Mouse (Mus musculus): Measurements from ENCODE around the gene Loxl4. TPM values are rescaled to one million over a fixed set of nuclear protein-coding genes. Genes with fewer than 3 reads are reported as not detected.

Loxl4 gene
- total RNA-seq, 4 experiments from 2014 or later = 1.5 to 3.1 (median 2.0) TPM

- DNase-seq = peak; percentile 28
Measured at GRCm38 (mm10) chr19:42608082-42608481, 4.5 kb downstream of the Loxl4 start.

DNA sequence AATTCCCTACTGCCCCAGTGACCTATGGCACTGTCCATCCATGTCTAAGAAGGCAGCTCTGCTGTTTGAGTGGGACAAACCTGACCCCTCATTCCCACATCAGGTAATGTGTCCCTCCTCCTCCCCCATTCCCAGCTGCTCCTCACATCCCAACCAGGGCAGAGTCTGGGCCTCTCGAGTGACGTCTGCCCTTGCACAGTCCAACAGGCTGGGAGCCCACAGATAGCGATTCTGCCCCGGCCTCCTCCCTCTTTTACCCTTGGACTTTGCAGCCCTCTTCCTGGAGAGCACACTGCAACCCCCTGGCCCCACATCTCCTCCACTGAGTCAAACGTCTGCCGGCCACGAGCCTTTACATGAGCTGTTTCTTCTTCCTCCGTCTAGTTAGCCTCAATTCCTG, 10.0 kb downstream of the Loxl4 start:
- no peak for DNase-seq

- DNase-seq = no peak
Measured at GRCm38 (mm10) chr19:42602041-42602440, 10.6 kb downstream of the Loxl4 start.

- peak; percentile 52 for DNase-seq
Measured at GRCm38 (mm10) chr19:42601445-42601844, 11.2 kb downstream of the Loxl4 start.

GRCm38 (mm10) chr19:42600591-42600990, 12.0 kb downstream of the Loxl4 start:
- DNase-seq = no peak

GRCm38 (mm10) chr19:42599891-42600290, 12.7 kb downstream of the Loxl4 start:
- DNase-seq = no peak

DNA sequence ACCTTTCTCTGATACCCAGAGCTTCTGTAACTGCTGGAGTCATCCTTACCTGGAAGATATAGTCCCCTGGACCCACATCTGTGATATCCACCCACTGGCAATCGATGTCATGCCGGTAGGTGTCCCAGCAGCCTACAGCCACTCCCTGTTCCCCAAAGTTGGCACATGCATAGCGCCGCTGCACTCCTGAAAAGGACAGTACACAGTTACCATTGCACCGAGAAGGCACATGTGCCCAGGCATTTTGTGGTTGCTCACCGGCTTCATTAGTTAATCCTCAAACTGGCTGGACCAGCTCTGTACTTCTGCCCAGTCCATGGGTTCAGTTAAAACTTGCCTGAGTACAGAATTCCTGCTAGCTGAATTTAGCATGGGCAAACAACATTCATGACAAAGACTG, 14.7 kb downstream of the Loxl4 start:
- no peak for DNase-seq

DNA sequence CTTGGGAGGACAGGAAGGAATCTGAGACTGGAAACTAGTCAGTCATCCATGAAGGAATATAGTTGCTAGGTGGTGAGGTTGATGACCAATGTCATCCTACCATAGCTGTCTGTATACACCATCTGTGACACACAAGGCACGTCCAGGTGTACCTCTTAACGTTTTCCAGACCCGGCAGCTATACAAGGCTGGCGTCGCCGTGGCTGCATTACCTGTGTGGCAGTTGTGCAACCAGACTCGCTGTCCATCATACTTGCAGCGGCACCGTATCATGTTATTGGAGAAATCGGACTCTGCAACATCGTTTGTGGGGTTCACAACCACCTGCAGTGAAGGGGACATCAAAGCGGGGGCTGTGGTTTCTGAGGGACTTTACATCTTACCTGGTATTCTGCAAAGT, 15.3 kb downstream of the Loxl4 start:
- DNase-seq = no peak

- DNase-seq = no peak
Measured at GRCm38 (mm10) chr19:42595066-42595465, 17.5 kb downstream of the Loxl4 start.

DNA sequence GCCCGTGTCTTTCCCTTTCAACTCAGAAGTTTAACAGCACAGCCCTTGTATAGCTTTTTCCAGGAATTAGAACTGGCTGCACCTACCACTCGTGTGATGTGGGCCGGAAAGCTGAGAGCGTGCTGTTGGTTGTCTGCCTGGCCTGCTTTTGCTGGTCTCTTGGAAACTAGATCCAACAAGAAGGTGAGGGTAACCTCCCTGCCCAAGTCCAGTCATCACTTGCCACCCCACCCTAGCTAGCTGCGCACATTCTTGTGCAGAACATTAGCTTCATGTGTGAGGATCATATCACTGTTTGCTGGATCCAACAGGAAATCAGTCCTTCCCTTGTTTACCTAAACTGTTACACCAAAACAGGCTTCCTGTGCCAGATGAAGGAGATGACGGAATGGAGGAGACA, 19.2 kb downstream of the Loxl4 start:
- no peak for DNase-seq

DNA sequence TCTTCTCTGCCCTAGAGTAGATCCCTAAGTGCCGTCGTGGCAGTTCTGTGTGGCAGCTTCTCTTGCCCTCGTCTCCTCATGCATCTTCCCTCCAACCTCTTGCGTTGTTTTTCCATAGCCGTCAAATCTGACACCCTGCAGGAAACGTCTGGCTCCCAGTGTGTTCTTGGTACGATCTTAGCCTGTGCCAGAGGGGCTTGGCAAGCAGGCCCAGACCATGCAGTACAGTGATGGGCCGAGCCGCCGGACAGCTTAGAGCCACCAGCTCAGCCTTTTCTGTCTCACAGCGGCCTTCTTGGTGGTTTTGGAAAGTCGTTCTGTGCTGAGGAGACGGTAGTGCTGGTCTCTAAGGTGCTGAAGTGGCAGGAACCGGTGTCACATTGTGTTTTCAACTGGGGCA, 21.1 kb downstream of the Loxl4 start:
- no peak for DNase-seq

- no peak for DNase-seq
Measured at GRCm38 (mm10) chr19:42589246-42589645, 23.4 kb downstream of the Loxl4 start.

GRCm38 (mm10) chr19:42587704-42588103, 24.9 kb downstream of the Loxl4 start:
- no peak for DNase-seq

DNA sequence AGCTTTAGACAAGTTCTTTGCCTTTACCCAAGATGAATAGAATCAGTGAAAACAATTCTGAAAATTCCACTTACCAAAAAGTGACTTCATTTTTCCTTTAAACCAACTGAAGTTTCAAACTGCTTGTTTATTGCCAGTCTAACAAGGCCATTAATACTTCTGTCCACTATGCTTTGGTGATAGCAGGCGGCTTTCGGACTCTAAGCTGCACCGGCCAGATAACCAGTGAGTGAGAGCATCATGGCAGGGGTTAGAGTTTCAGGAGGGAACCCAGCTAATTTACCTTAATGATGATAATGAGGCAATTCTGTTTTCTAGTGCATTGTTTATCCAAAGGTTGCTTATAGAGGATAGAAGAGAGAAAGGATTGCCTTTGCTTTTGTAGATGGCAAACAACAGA, 28.4 kb downstream of the Loxl4 start:
- DNase-seq = no peak

DNA sequence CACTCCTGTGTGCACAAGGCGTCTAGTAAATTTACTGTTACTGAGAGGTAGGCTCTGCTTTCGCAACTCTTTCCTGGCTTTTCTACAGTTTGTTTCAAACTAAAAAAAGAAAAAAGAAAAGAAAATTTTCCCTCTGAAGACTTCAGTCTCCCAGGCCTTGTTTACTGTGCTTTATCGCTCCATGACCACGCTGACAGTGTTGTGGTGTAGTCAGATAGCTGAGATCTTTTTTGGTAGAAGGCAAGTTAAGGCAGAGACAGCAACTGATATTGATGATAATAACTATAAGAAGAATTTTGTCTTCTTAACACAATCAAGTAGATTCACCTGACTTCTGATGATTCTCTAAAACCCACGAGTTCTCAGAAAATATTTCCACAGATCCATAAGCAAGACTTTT, 28.9 kb downstream of the Loxl4 start:
- no peak for DNase-seq

DNA sequence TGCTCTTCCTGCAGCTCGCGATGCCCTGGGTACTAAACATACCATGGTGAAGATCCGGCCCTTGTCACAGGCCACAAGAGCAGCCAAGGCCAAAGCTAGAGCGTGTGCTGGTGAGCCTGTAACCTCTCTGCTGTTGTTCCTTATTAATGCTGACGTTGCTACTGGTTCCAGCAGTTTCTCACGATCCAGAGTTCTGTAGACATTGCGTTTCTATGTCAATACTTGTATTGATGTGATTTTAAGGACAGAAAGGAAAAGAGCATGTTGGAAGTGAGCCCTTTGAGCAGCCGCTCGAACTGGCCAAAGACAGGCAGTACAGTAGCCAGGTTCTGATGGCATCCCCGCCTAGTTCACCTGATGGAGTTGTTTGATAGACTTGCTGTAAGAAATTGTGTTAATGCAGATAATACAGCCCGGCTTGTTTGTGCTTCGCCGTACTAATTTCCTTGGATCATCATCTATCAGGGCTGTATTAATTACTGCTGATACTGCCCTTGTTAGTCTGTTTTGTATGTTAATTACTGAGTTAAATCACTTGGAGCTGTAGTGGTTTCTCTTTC, 29.7 kb downstream of the Loxl4 start:
- DNase-seq = no peak

GRCm38 (mm10) chr19:42580701-42581100, 31.9 kb downstream of the Loxl4 start:
- DNase-seq = no peak

DNA sequence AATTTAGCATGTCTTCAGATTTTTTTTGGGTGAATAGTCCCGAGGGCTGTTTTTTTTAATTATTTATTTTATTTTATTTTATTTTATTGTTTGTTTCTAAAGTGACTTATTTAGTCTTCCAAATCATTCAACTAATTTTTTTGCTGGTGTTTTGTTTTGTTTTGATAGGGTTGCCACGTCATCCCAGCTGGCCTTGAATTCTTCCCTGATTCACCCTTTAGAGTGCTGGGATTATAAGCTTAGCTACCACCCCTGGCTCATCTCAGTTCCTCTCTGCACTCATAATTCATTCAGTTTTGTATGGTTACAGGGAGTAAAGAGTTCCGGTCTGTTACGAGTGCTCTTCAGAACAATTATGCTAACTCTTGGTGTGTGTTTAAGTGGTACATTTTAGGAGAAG, 34.0 kb downstream of the Loxl4 start:
- DNase-seq = peak; percentile 29

GRCm38 (mm10) chr19:42576856-42577255, 35.8 kb downstream of the Loxl4 start:
- no peak for DNase-seq

GRCm38 (mm10) chr19:42575317-42575716, 37.3 kb downstream of the Loxl4 start:
- no peak for DNase-seq

DNA sequence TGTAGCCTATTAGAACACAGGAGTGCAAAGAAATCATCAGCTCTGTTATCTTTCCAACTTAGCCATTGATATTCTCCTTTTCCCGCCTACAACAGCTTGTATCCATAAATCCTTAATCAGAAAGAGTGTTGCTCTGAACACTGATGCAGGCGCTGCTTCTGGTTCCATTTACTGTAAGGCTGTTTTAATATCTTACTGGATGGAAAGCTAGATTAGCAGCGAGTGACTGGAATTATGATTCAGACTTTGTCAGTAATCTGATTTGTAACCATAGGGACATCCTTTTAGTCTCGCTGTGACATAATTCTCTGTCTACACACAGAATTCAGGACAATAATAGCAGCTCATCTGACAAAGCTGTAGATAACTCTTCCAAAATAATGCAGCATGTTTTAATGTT, 41.3 kb downstream of the Loxl4 start:
- no peak for DNase-seq

DNA sequence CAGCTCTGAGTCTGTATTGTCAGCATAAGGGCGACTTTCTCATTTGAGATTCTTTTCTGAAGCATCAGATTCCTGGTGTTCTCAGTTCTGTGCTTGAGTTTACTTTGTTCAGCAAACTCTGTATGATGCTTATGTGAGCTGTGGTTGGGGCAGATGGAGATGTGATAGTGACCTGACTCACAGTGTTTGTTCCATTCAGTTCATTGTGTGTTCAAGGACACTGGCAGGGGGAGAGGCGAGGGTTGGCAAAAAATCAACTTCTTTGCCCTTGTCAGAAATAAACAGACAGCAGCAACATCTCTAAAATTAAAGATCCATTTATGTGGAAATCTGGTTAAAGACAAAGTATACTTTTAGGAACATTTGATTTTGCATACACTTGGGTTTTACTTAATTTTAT, 43.5 kb downstream of the Loxl4 start:
- DNase-seq = peak; percentile 52

DNA sequence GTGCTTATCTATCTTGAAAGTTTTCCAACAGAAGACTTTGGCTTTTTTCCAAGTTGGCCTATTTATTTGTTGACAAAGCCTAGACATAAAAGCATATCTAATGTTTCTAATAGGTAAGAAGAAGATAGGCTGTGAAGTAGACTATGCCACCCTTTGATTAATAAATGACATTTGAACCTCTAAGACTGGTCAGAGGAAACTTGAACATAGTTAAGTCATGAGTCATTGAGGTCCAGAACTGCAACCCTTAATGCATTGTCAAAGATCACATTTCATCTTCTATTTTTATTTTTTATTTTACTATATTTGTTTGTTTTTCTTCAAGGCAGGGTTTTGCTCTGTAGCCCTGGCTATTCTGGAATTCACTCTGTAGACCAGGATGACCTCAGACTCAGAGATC, 45.6 kb downstream of the Loxl4 start:
- no peak for DNase-seq

- DNase-seq = no peak
Measured at GRCm38 (mm10) chr19:42566283-42567019, 46.2 kb downstream of the Loxl4 start.

Data from adrenal gland, adult 8-10 months (tissue).